Mouse (Mus musculus) CD4-positive, CD25-positive, alpha-beta regulatory T cell, adult 9 weeks (primary cell): Measurements from ENCODE around the gene Gm8257. TPM values are rescaled to one million over a fixed set of nuclear protein-coding genes. Genes with fewer than 3 reads are reported as not detected.

Source experiments
- polyA plus RNA-seq: library from polyadenylated mRNA; unstranded; fragments of 100-300 nt; shearing (Covaris generic); gene quantifications from one replicate; pipeline ENCODE4 v1.2.1, GENCODE M21; 2017

Gm8257 gene
- polyA plus RNA-seq, result not detected

DNA sequence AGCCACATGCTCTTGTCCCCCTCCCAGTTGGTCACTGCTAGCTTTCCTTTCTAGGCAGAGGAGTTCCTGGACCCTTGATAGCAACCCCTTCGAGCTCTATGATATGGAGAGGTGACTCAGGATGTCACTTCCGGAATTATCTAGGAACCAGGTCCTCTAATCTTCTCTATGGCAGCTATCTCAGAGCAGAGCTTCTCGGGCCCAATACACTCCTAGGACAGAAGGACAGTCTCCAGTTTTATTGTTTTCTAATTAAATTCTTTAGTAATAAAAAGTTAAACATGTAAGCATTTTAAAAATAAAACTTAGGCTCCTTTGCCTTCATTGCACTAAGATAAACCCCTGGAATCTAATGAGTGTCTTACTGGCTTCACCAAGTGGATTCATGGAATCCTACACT is at the start of gene Gm8257:
Gene Gm8257 (minus strand): TSS at position 101 of the 400 bp plus-strand sequence.

GRCm38 (mm10) chr14:44750240-44750639 is 44.0 kb upstream of the Gm8257 start, which contains the start of gene Gm8267:
TSS of gene Gm8267 (minus strand) at chr14:44750340.

DNA sequence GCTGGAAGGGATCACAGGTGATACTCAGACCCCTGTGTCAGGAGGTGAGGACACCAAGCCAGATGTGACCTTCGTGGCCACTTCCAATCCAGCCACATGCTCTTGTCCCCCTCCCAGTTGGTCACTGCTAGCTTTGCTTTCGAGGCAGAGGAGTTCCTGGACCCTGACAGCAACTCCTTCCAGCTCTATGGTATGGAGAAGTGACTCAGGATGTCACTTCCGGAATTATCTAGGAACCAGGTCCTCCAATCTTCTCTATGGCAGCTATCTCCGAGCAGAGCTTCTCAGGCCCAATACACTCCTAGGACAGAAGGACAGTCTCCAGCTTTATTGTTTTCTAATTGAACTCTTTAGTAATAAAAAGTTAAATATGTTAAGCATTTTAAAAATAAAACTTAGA is 78.5 kb downstream of the Gm8257 start, which contains the start of gene Gm5624:
Gene Gm5624 (minus strand): TSS at position 202 of the 400 bp plus-strand sequence.

Other genes starting within 250 kb of the Gm8257 start
- not detected for gene BC061237, start 214.0 kb downstream of the Gm8257 start, polyA plus RNA-seq
- gene Gm17093, start 188.2 kb downstream of the Gm8257 start, polyA plus RNA-seq, result not detected
- gene Gm8247, start 123.3 kb downstream of the Gm8257 start, polyA plus RNA-seq, result not detected
- not detected for gene Gm5624, start 78.5 kb downstream of the Gm8257 start, polyA plus RNA-seq
- not detected for gene Gm8267, start 43.9 kb upstream of the Gm8257 start, polyA plus RNA-seq
- gene Ptgdr, start 152.9 kb upstream of the Gm8257 start, polyA plus RNA-seq, result not detected